8 mouse cellular contexts compared by ENCODE assay signal in genomic region chr6:125039533-125040153, GRCm38 (mm10). TPM values are rescaled to one million over a fixed set of nuclear protein-coding genes. Genes with fewer than 3 reads are reported as not detected.
DNase-seq lines count a peak whose midpoint lies in the region; ATAC-seq lines count a peak whose summit lies in the region.

TSS of gene Ing4 (plus strand) at chr6:125039760.

- no peaks in the 10 kb centered on the region for H3K9me3 ChIP-seq in heart, embryonic 14.5 days (ENCODE audit: control insufficient read depth, low read length)
- no peaks in the 10 kb centered on the region for H3K9me3 ChIP-seq in liver, embryonic 13.5 days (replicated peaks)
- H3K9me3 ChIP-seq in stomach, embryonic 16.5 days (replicated peaks; ENCODE audit: control insufficient read depth, low read length), result no peaks in the 10 kb centered on the region

- H3K27ac ChIP-seq in heart, embryonic 14.5 days (replicated peaks in 1 of 2; ENCODE audit: control insufficient read depth in 1 of 2, insufficient read depth in 1 of 2, low read depth in 2 of 2, low read length in 2 of 2), result peak within 1 kb of the TSS; percentile 71 to 80
- H3K27ac ChIP-seq in liver, embryonic 13.5 days, result peak within 1 kb of the TSS; percentile 71
- H3K27ac ChIP-seq in stomach, embryonic 16.5 days (ENCODE audit: low read length), result peak within 1 kb of the TSS; percentile 69

- peak within 1 kb of the TSS; percentile 74 for H3K9ac ChIP-seq in heart, embryonic 14.5 days (ENCODE audit: low read length)
- H3K9ac ChIP-seq in liver, embryonic 13.5 days, result peak within 1 kb of the TSS; percentile 75
- peak within 1 kb of the TSS; percentile 77 for H3K9ac ChIP-seq in stomach, embryonic 16.5 days (ENCODE audit: low read length)

- peak within 1 kb of the TSS; percentile 57 to 98 for H3K4me3 ChIP-seq in heart, embryonic 14.5 days (ENCODE audit: control insufficient read depth in 1 of 2, insufficient read depth in 1 of 2, low read depth in 1 of 2, low read length in 2 of 2)
- H3K4me3 ChIP-seq in liver, embryonic 13.5 days (replicated peaks), result peak within 1 kb of the TSS; percentile 75
- peak within 1 kb of the TSS; percentile 77 for H3K4me3 ChIP-seq in stomach, embryonic 16.5 days (replicated peaks; ENCODE audit: low read length)

- ATAC-seq in CD4-positive, CD25-positive, alpha-beta regulatory T cell, adult 4 months, result peak; percentile 98
- ATAC-seq in heart, embryonic 14.5 days (ENCODE audit: insufficient number of reproducible peaks, insufficient read depth, low FRiP score, low read depth), result peak; percentile 95
- ATAC-seq in liver, embryonic 13.5 days (ENCODE audit: low read depth), result peak; percentile 94
- peak; percentile 95 for ATAC-seq in stomach, embryonic 16.5 days (ENCODE audit: insufficient read depth, low FRiP score)

- H3K36me3 ChIP-seq in heart, embryonic 14.5 days (ENCODE audit: control insufficient read depth, insufficient read depth, low read length), result peaks cover 46% of the 10 kb centered on the region
- peaks cover 52% of the 10 kb centered on the region for H3K36me3 ChIP-seq in liver, embryonic 13.5 days
- H3K36me3 ChIP-seq in stomach, embryonic 16.5 days (ENCODE audit: control insufficient read depth, insufficient read depth, low read length), result peaks cover 22% of the 10 kb centered on the region; the same call in 1 of the 2 replicates

- no peaks in the 10 kb centered on the region for H3K27me3 ChIP-seq in heart, embryonic 14.5 days (ENCODE audit: control insufficient read depth, insufficient read depth, low read length)
- no peaks in the 10 kb centered on the region for H3K27me3 ChIP-seq in liver, embryonic 13.5 days
- H3K27me3 ChIP-seq in stomach, embryonic 16.5 days (ENCODE audit: control insufficient read depth, insufficient read depth, low read length), result no peaks in the 10 kb centered on the region

- DNase-seq in c-Kit-negative CD71-positive TER-119-positive erythroid progenitor cells, embryonic 14.5 days (ENCODE audit: low read depth, low spot score), result peak; percentile 87
- peak; percentile 96 for DNase-seq in fibroblast of lung, adult 2 months (ENCODE audit: low read depth)
- peak; percentile 97 for DNase-seq in kidney, postnatal 14 days
- DNase-seq in liver, embryonic 13.5 days, result peak; percentile 83
- peak; percentile 88 for DNase-seq in neural tube, embryonic 10.5 days (ENCODE audit: extremely low spot score, low spot score)

- WGBS in heart, embryonic 14.5 days, result 1% methylated on average over 26 of the region's 26 CpGs
- WGBS in liver, embryonic 13.5 days (ENCODE audit: insufficient replicate concordance), result under 1% methylated on average over 26 of the region's 26 CpGs
- WGBS in stomach, embryonic 16.5 days, result under 1% methylated on average over 26 of the region's 26 CpGs

- H3K4me2 ChIP-seq in heart, embryonic 14.5 days (ENCODE audit: low read length), result peak within 1 kb of the TSS; percentile 79
- H3K4me2 ChIP-seq in liver, embryonic 13.5 days, result peak within 1 kb of the TSS; percentile 84
- peak within 1 kb of the TSS; percentile 79 for H3K4me2 ChIP-seq in stomach, embryonic 16.5 days (ENCODE audit: low read depth, low read length)

- peaks cover 5% of the 10 kb centered on the region in 2 experiments; a peak in 3 of 4 replicates for H3K4me1 ChIP-seq in heart, embryonic 14.5 days (ENCODE audit: control insufficient read depth in 2 of 2, insufficient read depth in 2 of 2, low read length in 2 of 2)
- peaks cover 40% of the 10 kb centered on the region for H3K4me1 ChIP-seq in liver, embryonic 13.5 days (replicated peaks)
- peaks cover 12% of the 10 kb centered on the region; the same call in 1 of the 2 replicates for H3K4me1 ChIP-seq in stomach, embryonic 16.5 days (ENCODE audit: control insufficient read depth, insufficient read depth, low read length)

RNA-seq across cellular contexts. Expression of gene Ing4, which starts in this region (rescaled TPM):
- 10 to 100 TPM; 48.3 to 64.6 TPM for polyA plus RNA-seq in CD4-positive, CD25-positive, alpha-beta regulatory T cell, adult 4 months (2017; shearing (Covaris generic))
- polyA plus RNA-seq in heart, embryonic 14.5 days (2014; fragmentation: Nextera tagmentation; extraction: Ambion mirVana), result 67.1 and 76.1 TPM in 2 replicates
- polyA plus RNA-seq in liver, embryonic 13.5 days (2015; fragmentation: Nextera tagmentation; extraction: Ambion mirVana), result 28.6 and 31.8 TPM in 2 replicates
- 114 and 115 TPM in 2 replicates for polyA plus RNA-seq in stomach, embryonic 16.5 days (2015; fragmentation: Nextera tagmentation; extraction: Ambion mirVana)

Comparison
In these comparisons a context has a peak if more than half of its experiments do, and no peak if none do; other contexts are left out.
1. Peak in every context shown above with its lines: DNase-seq, ATAC-seq, H3K4me3 ChIP-seq and H3K27ac ChIP-seq.